In the genomic region with DNA sequence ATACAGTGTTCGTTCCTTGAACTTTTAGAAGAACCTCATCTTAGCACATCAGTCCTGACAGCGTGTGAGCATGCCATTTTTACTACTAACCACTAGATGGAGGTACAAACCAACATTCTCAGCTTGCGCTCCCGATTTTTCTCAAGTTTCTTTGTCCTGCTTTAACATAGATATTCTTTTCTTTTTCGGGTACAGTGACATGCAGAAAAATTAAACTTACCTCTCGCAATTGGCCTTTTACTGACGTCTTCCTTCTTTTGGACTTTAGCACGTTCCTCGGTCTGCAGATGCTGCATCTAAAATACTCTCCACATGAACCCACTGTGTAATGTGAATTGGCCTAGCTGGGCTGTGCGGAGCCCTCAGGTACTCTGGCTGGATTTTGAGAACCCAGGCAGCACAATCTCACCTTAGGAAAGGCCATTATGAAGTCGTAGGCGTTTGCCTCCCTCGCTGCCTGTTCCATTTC, we compare ENCODE assay signal across 8 mouse cellular contexts. TPM values are rescaled to one million over a fixed set of nuclear protein-coding genes. Genes with fewer than 3 reads are reported as not detected.
DNase-seq lines count a peak whose midpoint lies in the region; ATAC-seq and TF ChIP-seq lines count a peak whose summit lies in the region.

No protein-coding gene starts in this region.

- TF ChIP-seq POLR2A in lung, adult 2 months (IDR thresholded peaks at IDR 0.05; ENCODE audit: borderline replicate concordance, extremely low read depth, low read depth, low read length): no peak

- H3K4me2 ChIP-seq in heart, embryonic 15.5 days: peak overlapping the region; percentile 46
- peak overlapping the region; percentile 52 for H3K4me2 ChIP-seq in midbrain, embryonic 16.5 days (ENCODE audit: low read length)

- 19% methylated on average over 13 of the region's 13 CpGs for WGBS in lung, adult 2 months
- WGBS in heart, embryonic 15.5 days: 18% methylated on average over 13 of the region's 13 CpGs
- 13% methylated on average over 13 of the region's 13 CpGs for WGBS in midbrain, embryonic 16.5 days

- ATAC-seq in heart, embryonic 15.5 days (replicated peaks; ENCODE audit: insufficient number of reproducible peaks, insufficient read depth, low FRiP score, low read depth): no peak
- ATAC-seq in midbrain, embryonic 16.5 days: peak; percentile 81

- H3K9ac ChIP-seq in heart, embryonic 15.5 days: no peak overlapping the region
- peak overlapping the region; percentile 45 for H3K9ac ChIP-seq in midbrain, embryonic 16.5 days (ENCODE audit: low read depth, low read length)

- H3K27ac ChIP-seq in heart, embryonic 15.5 days: no peak overlapping the region
- H3K27ac ChIP-seq in midbrain, embryonic 16.5 days (ENCODE audit: low read length): no peak overlapping the region

- peak; percentile 9; the same call in 1 of the 2 replicates for TF ChIP-seq CTCF in lung, adult 2 months (IDR thresholded peaks at IDR 0.05; ENCODE audit: insufficient read depth, low read length)

- H3K36me3 ChIP-seq in heart, embryonic 15.5 days: no peaks in the 10 kb centered on the region
- no peaks in the 10 kb centered on the region for H3K36me3 ChIP-seq in midbrain, embryonic 16.5 days (ENCODE audit: control insufficient read depth, insufficient read depth, low read length)

- no peak for DNase-seq in lung, adult 2 months
- DNase-seq in lung, adult 18-20 months: no peak
- DNase-seq in embryo, embryonic 10.5 days (ENCODE audit: low spot score): peak; percentile 84
- DNase-seq in layer of hippocampus, postnatal 10 days (ENCODE audit: low spot score in 2 of 2): peak; percentile 10 to 35
- DNase-seq in urinary bladder, postnatal 25 days (ENCODE audit: low spot score): no peak
- DNase-seq in thymus, postnatal 10 days (ENCODE audit: low spot score in 2 of 2): no peak

- no peaks in the 10 kb centered on the region for H3K4me1 ChIP-seq in lung, adult 2 months (ENCODE audit: control insufficient read depth, insufficient read depth, low read length)
- H3K4me1 ChIP-seq in heart, embryonic 15.5 days (replicated peaks): 0 out of 2 replicates have a peak, but pooled peaks cover 6% of the 10 kb centered on the region
- H3K4me1 ChIP-seq in midbrain, embryonic 16.5 days (ENCODE audit: control insufficient read depth, insufficient read depth, low read length): peaks cover 4% of the 10 kb centered on the region

- H3K4me3 ChIP-seq in lung, adult 2 months (replicated peaks; ENCODE audit: extremely low read depth, low read depth, low read length): no peak overlapping the region
- H3K4me3 ChIP-seq in heart, embryonic 15.5 days: 0 out of 2 replicates have a peak overlapping the region, but pooled peaks have one; percentile 23
- H3K4me3 ChIP-seq in midbrain, embryonic 16.5 days (ENCODE audit: low read depth, low read length): peak overlapping the region; percentile 18; the same call in 1 of the 2 replicates

- H3K27me3 ChIP-seq in heart, embryonic 15.5 days: no peaks in the 10 kb centered on the region
- no peaks in the 10 kb centered on the region for H3K27me3 ChIP-seq in midbrain, embryonic 16.5 days (ENCODE audit: control insufficient read depth, insufficient read depth, low read depth, low read length)

- no peaks in the 10 kb centered on the region for H3K9me3 ChIP-seq in heart, embryonic 15.5 days (replicated peaks)
- H3K9me3 ChIP-seq in midbrain, embryonic 16.5 days (replicated peaks; ENCODE audit: control insufficient read depth, low read length, poor library complexity, severe bottlenecking): no peaks in the 10 kb centered on the region

RNA-seq across cellular contexts. Expression of a gene that starts 39.4 kb away (rescaled TPM):
- polyA plus RNA-seq in lung, adult 2 months (2012; rRNA removed): not detected in 2 replicates
- polyA plus RNA-seq in heart, embryonic 15.5 days (2015; fragmentation: Nextera tagmentation; extraction: Ambion mirVana): not detected in 2 replicates
- not detected for total RNA-seq in layer of hippocampus, postnatal 10 days (2021)
- not detected in 2 replicates for polyA plus RNA-seq in midbrain, embryonic 16.5 days (2015; fragmentation: Nextera tagmentation; extraction: Ambion mirVana)

Comparison
In these comparisons a context has a peak if more than half of its experiments do, and no peak if none do; other contexts are left out.
1. DNase-seq: peak in embryo, embryonic 10.5 days (single experiment) and layer of hippocampus, postnatal 10 days (2 of 2); none in lung, adult 2 months (single experiment), lung, adult 18-20 months (0 of 2), urinary bladder, postnatal 25 days (single experiment) and thymus, postnatal 10 days (0 of 2).